In the genomic region with DNA sequence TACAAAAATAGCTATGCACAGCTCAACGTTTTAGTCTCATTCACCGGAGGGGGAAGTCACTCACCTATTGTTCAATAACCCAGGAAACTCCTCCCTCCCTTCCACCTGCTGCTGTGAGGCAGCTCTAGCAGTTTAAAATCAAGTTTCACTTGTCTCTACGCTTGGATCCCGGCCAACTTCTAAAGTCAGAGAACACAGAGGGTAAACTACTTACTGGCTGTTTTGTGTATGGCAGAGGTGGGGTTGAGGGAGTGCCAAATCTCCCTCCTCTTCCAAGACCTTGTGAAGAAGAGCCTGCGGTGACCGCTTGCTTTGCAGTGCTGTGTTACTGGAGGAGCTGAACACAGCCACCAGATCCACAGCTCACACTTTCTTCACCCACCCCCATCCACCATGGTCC, we compare ENCODE assay signal across 8 mouse cellular contexts. TPM values are rescaled to one million over a fixed set of nuclear protein-coding genes. Genes with fewer than 3 reads are reported as not detected.
DNase-seq lines count a peak whose midpoint lies in the region; ATAC-seq and TF ChIP-seq lines count a peak whose summit lies in the region.

No protein-coding gene starts in this region.

- no peak for TF ChIP-seq CTCF in liver, postnatal 0 days (IDR thresholded peaks at IDR 0.05; ENCODE audit: low read depth)

- H3K4me2 ChIP-seq in liver, postnatal 0 days (ENCODE audit: low read depth, low read length): no peak overlapping the region
- no peak overlapping the region for H3K4me2 ChIP-seq in liver, embryonic 11.5 days
- no peak overlapping the region for H3K4me2 ChIP-seq in forebrain, embryonic 16.5 days (ENCODE audit: low read length)
- no peak overlapping the region for H3K4me2 ChIP-seq in kidney, embryonic 15.5 days

- no peak for TF ChIP-seq EP300 in liver, postnatal 0 days (IDR thresholded peaks at IDR 0.05; ENCODE audit: low read depth)

- H3K4me3 ChIP-seq in liver, postnatal 0 days (ENCODE audit: low read depth, low read length): no peak overlapping the region
- no peak overlapping the region for H3K4me3 ChIP-seq in liver, embryonic 11.5 days (ENCODE audit: low read depth, low read length)
- H3K4me3 ChIP-seq in forebrain, embryonic 16.5 days (replicated peaks; ENCODE audit: low read length): no peak overlapping the region
- no peak overlapping the region for H3K4me3 ChIP-seq in kidney, embryonic 15.5 days (replicated peaks)

- WGBS in liver, postnatal 0 days (ENCODE audit: insufficient replicate concordance): 60% methylated on average over 6 of the region's 6 CpGs
- WGBS in liver, embryonic 11.5 days: 87% methylated on average over 6 of the region's 6 CpGs
- 47% methylated on average over 6 of the region's 6 CpGs for WGBS in forebrain, embryonic 16.5 days
- WGBS in kidney, embryonic 15.5 days: 72% methylated on average over 6 of the region's 6 CpGs

- H3K9me3 ChIP-seq in liver, postnatal 0 days (ENCODE audit: low read length): no peaks in the 10 kb centered on the region
- H3K9me3 ChIP-seq in liver, embryonic 11.5 days (ENCODE audit: control insufficient read depth, low read length): no peaks in the 10 kb centered on the region
- H3K9me3 ChIP-seq in forebrain, embryonic 16.5 days (ENCODE audit: control insufficient read depth, low read length): no peaks in the 10 kb centered on the region
- H3K9me3 ChIP-seq in kidney, embryonic 15.5 days (replicated peaks): no peaks in the 10 kb centered on the region

- peak; percentile 26 for DNase-seq in liver, postnatal 0 days
- no peak for DNase-seq in liver, embryonic 11.5 days (ENCODE audit: low spot score)
- DNase-seq in ovary, postnatal 36 days (ENCODE audit: low spot score): peak; percentile 39
- DNase-seq in adrenal gland, adult 8-10 months: no peak
- DNase-seq in layer of hippocampus, postnatal 36 days: no peak

- ATAC-seq in liver, postnatal 0 days: peak; percentile 63
- ATAC-seq in liver, embryonic 11.5 days (replicated peaks; ENCODE audit: low FRiP score): no peak
- peak; percentile 18; the same call in 1 of the 2 replicates for ATAC-seq in forebrain, embryonic 16.5 days
- peak; percentile 33; the same call in 1 of the 2 replicates for ATAC-seq in kidney, embryonic 15.5 days (replicated peaks; ENCODE audit: low FRiP score)
- ATAC-seq in erythroid progenitor cell, adult 5-6 weeks (replicated peaks; ENCODE audit: low FRiP score, poor library complexity, severe bottlenecking): no peak

- peak overlapping the region; percentile 16; the same call in 1 of the 2 replicates for H3K9ac ChIP-seq in liver, postnatal 0 days (replicated peaks)
- H3K9ac ChIP-seq in liver, embryonic 11.5 days (ENCODE audit: low read depth, low read length): no peak overlapping the region
- H3K9ac ChIP-seq in forebrain, embryonic 16.5 days (replicated peaks; ENCODE audit: low read depth, low read length): no peak overlapping the region
- H3K9ac ChIP-seq in kidney, embryonic 15.5 days: no peak overlapping the region

- H3K27me3 ChIP-seq in liver, postnatal 0 days (ENCODE audit: insufficient read depth, low read length): no peaks in the 10 kb centered on the region
- no peaks in the 10 kb centered on the region for H3K27me3 ChIP-seq in liver, embryonic 11.5 days (replicated peaks; ENCODE audit: control insufficient read depth, insufficient read depth, low read length)
- no peaks in the 10 kb centered on the region for H3K27me3 ChIP-seq in forebrain, embryonic 16.5 days (replicated peaks; ENCODE audit: control insufficient read depth, insufficient read depth, low read length)
- no peaks in the 10 kb centered on the region for H3K27me3 ChIP-seq in kidney, embryonic 15.5 days

- H3K27ac ChIP-seq in liver, postnatal 0 days (ENCODE audit: low read depth): peak overlapping the region; percentile 22; the same call in 1 of the 2 replicates
- H3K27ac ChIP-seq in liver, embryonic 11.5 days (ENCODE audit: low read depth, low read length): no peak overlapping the region
- no peak overlapping the region for H3K27ac ChIP-seq in forebrain, embryonic 16.5 days (ENCODE audit: low read length)
- H3K27ac ChIP-seq in kidney, embryonic 15.5 days: 0 out of 2 replicates have a peak overlapping the region, but pooled peaks have one; percentile 14

- H3K36me3 ChIP-seq in liver, postnatal 0 days (replicated peaks; ENCODE audit: insufficient read depth, low read length): peaks cover 57% of the 10 kb centered on the region
- peaks cover 33% of the 10 kb centered on the region for H3K36me3 ChIP-seq in liver, embryonic 11.5 days (ENCODE audit: control insufficient read depth, insufficient read depth, low read length)
- H3K36me3 ChIP-seq in forebrain, embryonic 16.5 days (ENCODE audit: control insufficient read depth, insufficient read depth): peaks cover 30% of the 10 kb centered on the region
- peaks cover 75% of the 10 kb centered on the region for H3K36me3 ChIP-seq in kidney, embryonic 15.5 days

- H3K4me1 ChIP-seq in liver, postnatal 0 days (ENCODE audit: insufficient read depth): peaks cover 18% of the 10 kb centered on the region
- no peaks in the 10 kb centered on the region for H3K4me1 ChIP-seq in liver, embryonic 11.5 days (replicated peaks; ENCODE audit: control insufficient read depth, insufficient read depth, low read length)
- H3K4me1 ChIP-seq in forebrain, embryonic 16.5 days (replicated peaks; ENCODE audit: control insufficient read depth, insufficient read depth, low read length): no peaks in the 10 kb centered on the region
- H3K4me1 ChIP-seq in kidney, embryonic 15.5 days: no peaks in the 10 kb centered on the region

RNA-seq across cellular contexts. Expression of a gene that starts 9.7 kb away (rescaled TPM):
- 7.9 and 9.2 TPM in 2 replicates for polyA plus RNA-seq in liver, postnatal 0 days (2015; fragmentation: Nextera tagmentation; extraction: Ambion mirVana)
- polyA plus RNA-seq in liver, embryonic 11.5 days (2014; fragmentation: Nextera tagmentation; extraction: Ambion mirVana): 37.5 and 40.9 TPM in 2 replicates
- 26.7 and 33.0 TPM in 2 replicates for polyA plus RNA-seq in forebrain, embryonic 16.5 days (2015; fragmentation: Nextera tagmentation; extraction: Ambion mirVana)
- 39.4 and 39.5 TPM in 2 replicates for polyA plus RNA-seq in kidney, embryonic 15.5 days (2015; fragmentation: Nextera tagmentation; extraction: Ambion mirVana)
- total RNA-seq in erythroid progenitor cell, adult 5-6 weeks (2015; ENCODE audit: low replicate concordance): 43.2 and 47.8 TPM in 2 replicates
- total RNA-seq in erythroid progenitor cell, adult 5-6 weeks (2017; ENCODE audit: low replicate concordance): 49.0 and 55.6 TPM in 2 replicates
- 10 to 100 TPM; 36.5 to 38.9 (median 37.6) TPM for total RNA-seq in adrenal gland, adult 8-10 months (2022)
- total RNA-seq in layer of hippocampus, postnatal 36 days (2021): 10 to 100 TPM; 29.1 to 29.8 TPM

RNA-seq across cellular contexts. Expression of a gene that starts 10.4 kb away (rescaled TPM):
- polyA plus RNA-seq in liver, postnatal 0 days (2015; fragmentation: Nextera tagmentation; extraction: Ambion mirVana): 805 and 808 TPM in 2 replicates
- polyA plus RNA-seq in liver, embryonic 11.5 days (2014; fragmentation: Nextera tagmentation; extraction: Ambion mirVana): 814 and 841 TPM in 2 replicates
- 635 and 648 TPM in 2 replicates for polyA plus RNA-seq in forebrain, embryonic 16.5 days (2015; fragmentation: Nextera tagmentation; extraction: Ambion mirVana)
- 1,003 and 1,100 TPM in 2 replicates for polyA plus RNA-seq in kidney, embryonic 15.5 days (2015; fragmentation: Nextera tagmentation; extraction: Ambion mirVana)
- 211 and 225 TPM in 2 replicates for total RNA-seq in erythroid progenitor cell, adult 5-6 weeks (2015; ENCODE audit: low replicate concordance)
- 85.0 and 121 TPM in 2 replicates for total RNA-seq in erythroid progenitor cell, adult 5-6 weeks (2017; ENCODE audit: low replicate concordance)
- 100 to 1,000 TPM; 360 to 502 (median 410) TPM for total RNA-seq in adrenal gland, adult 8-10 months (2022)
- total RNA-seq in layer of hippocampus, postnatal 36 days (2021): 100 to 1,000 TPM; 360 to 363 TPM

RNA-seq across cellular contexts. Expression of a gene that starts 51.1 kb away (rescaled TPM):
- polyA plus RNA-seq in liver, postnatal 0 days (2015; fragmentation: Nextera tagmentation; extraction: Ambion mirVana): 2.9 and 3.2 TPM in 2 replicates
- polyA plus RNA-seq in liver, embryonic 11.5 days (2014; fragmentation: Nextera tagmentation; extraction: Ambion mirVana): 1.4 and 1.7 TPM in 2 replicates
- 15.8 and 18.0 TPM in 2 replicates for polyA plus RNA-seq in forebrain, embryonic 16.5 days (2015; fragmentation: Nextera tagmentation; extraction: Ambion mirVana)
- polyA plus RNA-seq in kidney, embryonic 15.5 days (2015; fragmentation: Nextera tagmentation; extraction: Ambion mirVana): 4.0 TPM in 2 replicates
- not detected in 2 replicates for total RNA-seq in erythroid progenitor cell, adult 5-6 weeks (2015; ENCODE audit: low replicate concordance)
- not detected in 2 replicates for total RNA-seq in erythroid progenitor cell, adult 5-6 weeks (2017; ENCODE audit: low replicate concordance)
- 10 to 100 TPM in 3 of 4 experiments, 1 to 10 TPM in 1; 10.0 to 22.1 (median 17.4) TPM for total RNA-seq in adrenal gland, adult 8-10 months (2022)
- 10 to 100 TPM; 21.2 to 22.3 TPM for total RNA-seq in layer of hippocampus, postnatal 36 days (2021)

Comparison
In these comparisons a context has a peak if more than half of its experiments do, and no peak if none do; other contexts are left out.
1. ATAC-seq: peak in liver, postnatal 0 days (single experiment), forebrain, embryonic 16.5 days (single experiment) and kidney, embryonic 15.5 days (single experiment); none in liver, embryonic 11.5 days (single experiment) and erythroid progenitor cell, adult 5-6 weeks (single experiment).
2. DNase-seq: peak in liver, postnatal 0 days (single experiment) and ovary, postnatal 36 days (single experiment); none in liver, embryonic 11.5 days (single experiment), adrenal gland, adult 8-10 months (single experiment) and layer of hippocampus, postnatal 36 days (0 of 2).
3. H3K27ac ChIP-seq: peak in liver, postnatal 0 days (single experiment) and kidney, embryonic 15.5 days (single experiment); none in liver, embryonic 11.5 days (single experiment) and forebrain, embryonic 16.5 days (single experiment).